Mouse (Mus musculus): Measurements from ENCODE around the gene Ggcx.
"Not testable (repeated sequence)": the region's sequence is repeated elsewhere in the genome, so short reads cannot be mapped to it uniquely, and the experiment has no call there.

The Ggcx gene

GRCm38 (mm10) chr6:72430989-72431921, 17.1 kb downstream of the Ggcx start:
- no peak for DNase-seq

GRCm38 (mm10) chr6:72432153-72432552, 18.0 kb downstream of the Ggcx start:
- no peak for DNase-seq

GRCm38 (mm10) chr6:72438226-72438625, 24.1 kb downstream of the Ggcx start:
- no peak for DNase-seq

GRCm38 (mm10) chr6:72438862-72439354, 24.8 kb downstream of the Ggcx start:
- DNase-seq: peak; percentile 90

GRCm38 (mm10) chr6:72439355-72440185, 25.5 kb downstream of the Ggcx start, which contains the start of gene Mat2a:
Gene Mat2a (minus strand): TSS chr6:72439558.
- DNase-seq: peak; percentile 98

- no peak for DNase-seq
Measured at GRCm38 (mm10) chr6:72440186-72440990, 26.3 kb downstream of the Ggcx start.

- no peak for DNase-seq
Measured at GRCm38 (mm10) chr6:72442921-72443604, 29.0 kb downstream of the Ggcx start.

GRCm38 (mm10) chr6:72445011-72445410, 30.9 kb downstream of the Ggcx start:
- DNase-seq: no peak

GRCm38 (mm10) chr6:72447487-72447886, 33.4 kb downstream of the Ggcx start:
- no peak for DNase-seq

- not testable (repeated sequence) for DNase-seq
Measured at GRCm38 (mm10) chr6:72451778-72452177, 37.7 kb downstream of the Ggcx start.

- DNase-seq: no peak
Measured at GRCm38 (mm10) chr6:72452329-72452728, 38.2 kb downstream of the Ggcx start.

- DNase-seq: no peak
Measured at GRCm38 (mm10) chr6:72453578-72453977, 39.5 kb downstream of the Ggcx start.

- no peak for DNase-seq
Measured at GRCm38 (mm10) chr6:72454072-72454746, 40.1 kb downstream of the Ggcx start.

- DNase-seq: no peak
Measured at GRCm38 (mm10) chr6:72454833-72455373, 40.8 kb downstream of the Ggcx start.

- DNase-seq: no peak
Measured at GRCm38 (mm10) chr6:72456567-72456966, 42.5 kb downstream of the Ggcx start.

GRCm38 (mm10) chr6:72458418-72458817, 44.3 kb downstream of the Ggcx start:
- no peak for DNase-seq

GRCm38 (mm10) chr6:72458921-72459320, 44.8 kb downstream of the Ggcx start:
- no peak for DNase-seq

- no peak for DNase-seq
Measured at GRCm38 (mm10) chr6:72460036-72460801, 46.1 kb downstream of the Ggcx start.

GRCm38 (mm10) chr6:72462550-72463257, 48.6 kb downstream of the Ggcx start:
- not testable (repeated sequence) for DNase-seq

All from right cerebral cortex, postnatal 25 days (tissue).